Mouse (Mus musculus) left cerebral cortex, postnatal 14 days (tissue): ENCODE data around the gene Mmrn2. TPM values are rescaled to one million over a fixed set of nuclear protein-coding genes. Genes with fewer than 3 reads are reported as not detected.
A peak's percentile ranks its signal among the peaks of the same experiment; 100 is the strongest.
"Not testable (repeated sequence)": the region's sequence is repeated elsewhere in the genome, so short reads cannot be mapped to it uniquely, and the experiment has no call there.

Experiments
- DNase-seq, 2 experiments: peaks; one replicate each; pipeline ENCODE4 v3.0.0; 2021 to 2022; ENCODE audit warnings: low spot score in 2 of 2, mixed read lengths in 1 of 2
- intact Hi-C: fragments of 180-260 bp; cut with DNase I; formaldehyde crosslinking; loops from one replicate; pipeline ENCODE4 v1.15.1; 2025
- total RNA-seq, 2 experiments: library from RNA; stranded (reverse); gene quantifications; 2 replicates each; pipeline ENCODE4 v1.2.3; 2021

Gene Mmrn2
- total RNA-seq, 2 experiments from 2014 or later = 4.2 to 4.6 TPM

DNA sequence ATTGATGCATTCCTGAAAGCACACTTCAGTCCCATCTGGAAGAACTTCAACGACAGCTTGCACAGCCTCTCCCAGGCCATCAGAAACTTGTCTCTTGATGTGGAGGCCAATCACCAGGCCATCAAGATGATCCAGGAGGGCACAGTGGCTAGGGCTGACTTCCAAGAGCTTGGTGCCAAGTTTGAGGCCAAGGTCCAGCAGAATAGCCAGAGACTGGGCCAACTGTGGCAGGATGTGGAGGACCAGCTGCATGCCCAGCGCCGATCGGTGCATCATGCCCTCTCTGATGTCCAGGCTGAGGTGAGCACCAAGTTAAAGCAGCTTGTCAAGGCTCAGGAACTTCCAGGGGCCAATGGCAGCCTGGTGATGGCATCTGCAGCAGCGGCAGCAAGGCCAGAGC, 22.6 kb downstream of the Mmrn2 start:
- DNase-seq = no peak
- intact Hi-C loops = no loop called here

DNA sequence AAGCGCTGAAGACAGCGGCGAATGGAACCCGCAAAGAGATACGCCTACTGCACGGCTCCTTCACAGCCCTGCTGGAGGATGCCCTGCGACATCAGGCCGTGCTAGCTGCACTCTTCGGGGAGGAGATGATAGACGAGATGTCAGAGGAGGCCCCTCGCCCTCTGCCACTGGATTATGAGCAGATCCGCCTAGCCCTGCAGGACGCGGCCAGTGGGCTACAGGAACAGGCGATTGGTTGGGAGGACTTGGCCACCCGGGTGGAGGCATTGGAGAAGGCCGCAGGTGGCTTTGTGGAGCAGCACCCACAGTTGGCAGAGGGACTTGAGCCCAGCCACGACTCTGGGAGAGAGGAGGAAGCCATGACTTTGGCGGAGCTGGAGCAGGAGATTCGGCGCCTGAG, 23.6 kb downstream of the Mmrn2 start:
- intact Hi-C loops = no loop called here

DNA sequence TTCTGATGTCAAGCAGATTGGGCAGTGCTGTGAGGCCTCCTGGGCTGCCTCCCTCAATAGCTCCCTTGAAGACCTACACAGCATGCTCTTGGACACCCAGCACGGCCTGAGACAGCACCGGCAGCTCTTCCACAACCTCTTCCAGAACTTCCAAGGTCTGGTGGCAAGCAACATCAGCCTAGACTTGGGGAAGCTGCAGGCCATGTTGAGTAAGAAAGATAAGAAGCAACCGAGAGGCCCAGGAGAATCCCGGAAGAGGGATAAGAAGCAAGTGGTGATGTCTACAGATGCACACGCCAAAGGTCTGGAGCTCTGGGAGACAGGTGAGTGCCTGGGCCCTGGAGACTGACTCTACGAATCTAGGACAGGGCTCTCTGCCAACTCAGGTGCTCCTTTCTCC, 24.0 kb downstream of the Mmrn2 start:
- intact Hi-C loops = no loop called here
- no peak for DNase-seq

More for the DNA sequence above, 23.6 kb downstream of the Mmrn2 start:
- DNase-seq = no peak

DNA sequence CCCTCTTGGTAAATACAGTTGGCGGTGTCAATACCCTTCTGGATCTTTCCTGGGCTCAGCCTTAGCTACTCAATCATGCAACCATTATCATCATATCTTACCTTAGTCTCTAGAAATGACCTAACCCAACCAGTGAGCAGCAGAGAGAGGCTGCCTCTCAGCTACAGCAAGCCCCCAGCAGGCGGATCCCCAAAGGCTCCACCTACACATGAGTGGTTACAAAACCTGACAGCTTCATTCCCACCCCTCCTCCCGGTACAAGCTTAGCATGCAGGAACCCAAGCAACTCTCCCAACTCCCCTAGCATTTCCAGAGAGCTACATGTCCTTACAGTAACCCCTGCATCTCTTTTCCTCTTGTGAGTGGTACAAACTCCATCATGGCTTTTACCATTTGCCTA, 24.8 kb downstream of the Mmrn2 start:
- intact Hi-C loops = no loop called here
- DNase-seq = no peak

GRCm38 (mm10) chr14:34401135-34401534, 25.9 kb downstream of the Mmrn2 start:
- DNase-seq = peak; percentile 78 to 82
- intact Hi-C loops = no loop called here

- intact Hi-C loops = no loop called here
- no peak for DNase-seq
Observed at GRCm38 (mm10) chr14:34402871-34403270, 27.6 kb downstream of the Mmrn2 start.

GRCm38 (mm10) chr14:34403424-34403823, 28.2 kb downstream of the Mmrn2 start:
- DNase-seq = no peak
- intact Hi-C loops = no loop called here

DNA sequence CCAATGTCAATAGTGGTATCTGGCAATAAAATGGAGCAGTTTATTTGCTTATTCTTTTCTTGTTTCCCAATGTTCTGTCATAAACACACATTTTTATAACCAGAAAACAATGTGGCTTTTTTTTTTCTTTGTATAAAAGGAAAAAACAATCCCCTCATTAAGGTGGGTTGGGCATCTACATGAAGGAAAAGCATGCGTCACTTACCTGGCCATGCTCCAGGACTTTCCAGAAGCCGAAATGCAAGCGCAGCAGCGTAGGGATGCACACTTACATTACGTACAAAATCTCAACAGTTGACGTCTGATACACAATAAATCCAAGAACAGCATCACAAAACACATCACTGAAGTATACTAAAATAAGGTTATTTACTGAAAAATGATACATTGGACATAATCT, 35.5 kb downstream of the Mmrn2 start:
- DNase-seq = no peak
- intact Hi-C loops = no loop called here

- intact Hi-C loops = no loop called here
- peak; percentile 26 to 31 for DNase-seq
Observed at GRCm38 (mm10) chr14:34412164-34412896, 37.1 kb downstream of the Mmrn2 start.

DNA sequence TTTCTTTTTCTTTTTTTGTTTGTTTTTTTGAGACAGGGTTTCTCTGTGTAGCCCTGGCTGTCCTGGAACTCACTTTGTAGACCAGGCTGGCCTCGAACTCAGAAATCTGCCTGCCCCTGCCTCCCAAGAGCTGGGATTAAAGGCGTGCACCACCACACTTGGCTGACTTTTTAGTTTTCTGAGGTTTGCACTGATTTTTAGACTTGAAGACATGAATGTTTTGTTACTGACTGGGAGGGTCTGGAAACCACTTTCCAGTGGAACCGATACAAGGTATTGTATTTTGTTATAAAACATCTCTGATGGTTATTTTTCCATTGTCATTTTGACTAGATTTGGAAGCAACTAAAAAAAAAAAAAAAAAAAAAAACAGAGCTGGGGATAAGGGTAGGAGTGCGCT, 41.7 kb downstream of the Mmrn2 start:
- intact Hi-C loops = not testable (repeated sequence)

GRCm38 (mm10) chr14:34417501-34417900, 42.2 kb downstream of the Mmrn2 start:
- no peak for DNase-seq
- intact Hi-C loops = no loop called here

More for the DNA sequence above, 41.7 kb downstream of the Mmrn2 start:
- DNase-seq = not testable (repeated sequence)

DNA sequence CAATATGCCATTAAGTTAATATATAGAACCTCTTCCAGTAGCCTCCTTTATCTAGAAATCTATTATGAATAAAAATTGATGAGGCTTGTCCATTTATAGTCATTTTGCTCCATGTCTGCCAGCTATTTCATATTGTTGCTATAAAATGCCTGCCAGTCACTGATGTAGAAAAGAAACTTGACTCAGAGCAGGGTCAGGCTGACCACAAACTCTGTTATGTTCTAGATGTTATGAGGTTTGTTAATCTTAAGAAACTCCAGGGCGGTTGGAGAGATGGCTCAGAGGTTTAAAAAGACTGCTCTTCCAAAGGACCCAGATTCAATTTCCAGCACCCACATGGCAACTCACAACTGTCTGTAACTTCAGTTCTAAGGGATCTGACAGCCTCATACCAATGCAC, 45.8 kb downstream of the Mmrn2 start:
- intact Hi-C loops = no loop called here

GRCm38 (mm10) chr14:34428274-34428673, 53.0 kb downstream of the Mmrn2 start:
- no peak for DNase-seq
- intact Hi-C loops = no loop called here

More for the DNA sequence above, 45.8 kb downstream of the Mmrn2 start:
- no peak for DNase-seq

DNA sequence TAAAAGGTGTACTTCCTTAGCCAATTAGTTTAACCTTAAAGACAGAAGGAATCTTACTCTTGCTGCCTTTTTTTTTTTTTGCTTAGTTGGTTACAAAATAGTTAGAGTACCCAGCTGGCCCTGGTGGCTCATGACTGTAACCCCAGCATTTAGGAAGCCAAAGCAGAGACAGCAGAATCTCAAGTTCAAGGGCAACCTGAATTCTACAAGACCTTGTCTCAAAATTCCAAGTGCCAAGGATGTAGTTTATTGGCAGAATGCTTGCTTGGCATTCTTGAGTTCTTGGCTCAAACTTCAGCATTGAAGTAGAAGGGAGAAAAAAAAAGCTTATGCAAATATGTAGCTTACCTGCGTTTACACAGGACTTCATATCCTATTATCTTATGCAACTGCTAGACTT, 53.8 kb downstream of the Mmrn2 start:
- intact Hi-C loops = no loop called here
- DNase-seq = no peak

- no peak for DNase-seq
- intact Hi-C loops = no loop called here
Observed at GRCm38 (mm10) chr14:34440526-34441066, 65.3 kb downstream of the Mmrn2 start.

DNA sequence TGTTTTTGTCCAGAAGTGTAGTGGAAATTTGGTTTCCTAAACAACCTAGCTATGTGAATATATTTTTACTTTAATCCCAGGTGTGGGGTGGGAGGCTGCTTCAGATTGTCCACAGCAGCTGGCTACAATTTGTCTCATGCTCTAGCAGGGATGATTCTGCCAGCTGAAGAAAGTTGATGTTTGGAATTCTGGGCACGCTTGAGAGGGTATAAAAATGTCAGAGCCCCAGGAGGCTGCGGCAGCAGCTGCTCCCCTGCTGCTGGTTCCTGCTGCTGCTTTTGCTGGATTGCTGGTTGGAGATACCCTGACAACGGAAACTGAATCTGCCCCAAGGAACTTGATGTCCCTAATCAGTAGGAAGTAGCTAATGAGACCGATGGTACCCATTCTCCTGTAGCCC, 67.3 kb downstream of the Mmrn2 start:
- intact Hi-C loops = no loop called here
- DNase-seq = no peak

DNA sequence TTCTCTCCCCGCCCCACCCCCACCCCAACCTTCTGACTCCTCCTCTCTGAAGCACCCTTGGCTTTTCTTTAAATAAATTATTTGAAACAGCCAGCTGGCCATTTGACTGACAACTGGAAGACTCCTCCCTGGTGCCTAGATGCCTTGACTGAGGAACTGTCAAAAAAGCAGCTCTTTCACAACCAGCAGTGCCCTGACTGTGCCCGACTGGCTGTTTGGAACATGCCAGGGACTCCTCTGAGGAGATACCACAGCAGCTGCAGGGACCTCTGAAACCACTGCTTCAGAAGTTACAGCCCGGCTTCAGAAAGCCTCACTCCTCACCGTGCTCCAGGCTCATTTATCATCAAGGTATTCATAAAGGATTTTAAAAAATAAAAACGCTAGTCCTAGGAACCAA, 69.1 kb downstream of the Mmrn2 start:
- no peak for DNase-seq
- intact Hi-C loops = no loop called here

DNA sequence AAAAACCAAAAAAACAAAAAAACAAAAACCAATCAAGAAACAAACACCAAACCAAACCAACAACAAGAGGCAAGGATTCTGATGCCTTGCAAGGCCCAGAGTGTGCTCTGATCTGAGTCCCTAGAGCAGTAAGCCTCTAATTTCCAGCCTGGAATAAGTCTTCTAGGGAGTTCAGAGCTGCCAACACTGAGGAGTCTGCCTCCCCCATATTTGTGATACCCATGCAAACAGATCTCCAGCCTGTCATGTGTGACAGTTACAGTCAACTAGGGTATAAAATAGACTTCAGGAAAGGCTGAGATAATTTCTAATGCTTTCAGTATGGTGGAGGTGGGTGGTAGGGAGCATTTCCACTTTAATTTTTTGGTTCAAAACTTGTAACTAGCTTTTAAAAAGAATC, 69.7 kb downstream of the Mmrn2 start:
- DNase-seq = no peak
- intact Hi-C loops = no loop called here

DNA sequence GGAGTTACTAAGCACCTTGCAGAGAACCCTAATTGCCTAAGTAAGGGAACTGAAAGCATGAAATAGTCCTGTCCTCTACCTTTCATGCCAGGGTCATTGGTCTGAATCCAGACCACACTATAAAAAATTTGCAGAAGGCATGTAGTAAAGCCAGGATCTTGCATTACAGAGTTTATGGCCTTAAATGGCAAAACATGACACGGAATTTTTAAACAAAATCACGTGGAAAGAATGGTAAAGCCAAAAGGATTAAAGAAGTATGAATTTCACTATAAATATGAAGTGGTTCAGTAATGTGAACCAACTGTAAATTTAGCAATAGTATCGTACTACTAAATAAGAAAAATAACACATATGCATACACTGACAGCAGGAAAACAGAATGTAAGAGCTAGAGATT, 70.1 kb downstream of the Mmrn2 start:
- DNase-seq = no peak
- intact Hi-C loops = no loop called here

- intact Hi-C loops = no loop called here
- DNase-seq = no peak
Observed at GRCm38 (mm10) chr14:34446624-34447023, 71.4 kb downstream of the Mmrn2 start.

GRCm38 (mm10) chr14:34447659-34448058, 72.4 kb downstream of the Mmrn2 start:
- peak in 1 of 2 experiments; percentile 11 for DNase-seq
- intact Hi-C loops = no loop called here
